Mouse (Mus musculus): ENCODE measurements around the gene Srd5a1.

DNA sequence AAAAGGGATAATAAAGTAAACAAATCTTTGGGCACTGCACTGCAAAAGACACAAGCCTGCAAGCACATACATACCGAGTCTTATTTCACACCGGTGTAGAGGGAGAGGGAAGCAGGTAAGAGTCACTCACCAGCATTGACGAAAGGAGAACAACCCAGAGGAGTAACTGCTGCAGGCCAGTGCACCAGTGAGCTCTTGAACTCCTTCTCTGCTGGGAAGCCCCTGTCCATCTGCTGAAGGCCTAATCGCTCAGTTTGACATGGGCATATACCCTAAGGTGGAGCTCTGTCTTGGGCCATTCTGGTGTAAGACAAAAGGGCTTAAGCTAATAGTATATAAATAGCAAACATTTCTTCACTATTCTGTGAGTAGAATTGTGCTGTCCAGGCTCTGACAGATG lies 28.9 kb upstream of the Srd5a1 start:
- TF ChIP-seq CTCF (IDR thresholded peaks at IDR 0.05; ENCODE audit: control insufficient read depth, insufficient read depth, insufficient read length) (no peak), MAX (IDR thresholded peaks at IDR 0.05) (no peak), CEBPB (IDR thresholded peaks at IDR 0.05; ENCODE audit: low read depth) (no peak), USF1 (IDR thresholded peaks at IDR 0.05; ENCODE audit: low read depth) (no peak), MYOD1 (IDR thresholded peaks at IDR 0.05; ENCODE audit: control insufficient read depth, insufficient read length, low read depth) (no peak), FOSL1 (IDR thresholded peaks at IDR 0.05; ENCODE audit: insufficient read depth, low read length, poor library complexity, severe bottlenecking) (no peak), MYOG (IDR thresholded peaks at IDR 0.05; ENCODE audit: control insufficient read depth, extremely low read depth, insufficient read length) (no peak)
